Mouse (Mus musculus) heart, postnatal 4 days (tissue): ENCODE data around the gene Ano7. TPM values are rescaled to one million over a fixed set of nuclear protein-coding genes. Genes with fewer than 3 reads are reported as not detected.
"Not testable (repeated sequence)": the region's sequence is repeated elsewhere in the genome, so short reads cannot be mapped to it uniquely, and the experiment has no call there.

Experiments used
- DNase-seq: peaks from one replicate; pipeline ENCODE4 v3.0.0; 2021
- microRNA-seq, 2 experiments: library from miRNA; unstranded; fragments of <30 nt; microRNA quantifications; one replicate each; pipeline ENCODE4 v1.2.0; 2021 to 2022
- total RNA-seq, 2 experiments: library from RNA; stranded (reverse); gene quantifications; 2 replicates each; pipeline ENCODE4 v1.2.3; 2021

Gene Ano7
- total RNA-seq, 2 experiments from 2014 or later = not detected

- DNase-seq = not testable (repeated sequence)
Observed at GRCm38 (mm10) chr1:93450118-93450517, 76.4 kb downstream of the Ano7 start.

GRCm38 (mm10) chr1:93453721-93454255 lies 80.1 kb downstream of the Ano7 start:
- no peak for DNase-seq

Small RNA genes lying within 50 kb of the gene (microRNA-seq; reads per million reads assigned to microRNA genes)
- gene Mir6345 (0 reads per million in 2 experiments), gene Mir6902 (0.20 to 0.69 reads per million in 2 experiments)

Other genes starting within 250 kb of the Ano7 start
- not detected for gene Agxt, start 238.7 kb upstream of the Ano7 start, total RNA-seq
- gene 2310007B03Rik, start 213.0 kb upstream of the Ano7 start, total RNA-seq = not detected
- under 1 TPM; 0.45 to 0.48 TPM for gene Crocc2, start 205.2 kb upstream of the Ano7 start, total RNA-seq
- 10 to 100 TPM; 11.0 to 11.4 TPM for gene Sned1, start 138.1 kb upstream of the Ano7 start, total RNA-seq
- gene Mterf4, start 68.0 kb upstream of the Ano7 start, total RNA-seq = 10 to 100 TPM; 13.0 to 13.7 TPM
- gene Ppp1r7, start 31.1 kb upstream of the Ano7 start, total RNA-seq = 10 to 100 TPM; 30.5 to 34.9 TPM
- gene Pask, start 30.4 kb upstream of the Ano7 start, total RNA-seq = 1 to 10 TPM; 7.9 to 8.6 TPM
- gene Hdlbp, start 104.9 kb downstream of the Ano7 start, total RNA-seq = 100 to 1,000 TPM; 317 to 330 TPM
- gene Farp2, start 138.1 kb downstream of the Ano7 start, total RNA-seq = 10 to 100 TPM; 15.3 to 16.8 TPM